Mouse (Mus musculus) liver, adult 2 months (tissue): Measurements from ENCODE around the gene Tubb4a.

Source experiments
- CTCF ChIP-seq: fragments of 200-500 bp; IDR thresholded peaks from 2 replicates; pipeline ENCODE4 v1.5.1; 2011; ENCODE audit warnings: low read depth, low read length, control low read depth
- POLR2A ChIP-seq: fragments of 200-500 bp; IDR thresholded peaks from 2 replicates; pipeline ENCODE4 v1.6.1; 2011; ENCODE audit warnings: low read length, control low read depth; ENCODE audit not compliant: insufficient read depth; ENCODE audit errors: extremely low read depth

DNA sequence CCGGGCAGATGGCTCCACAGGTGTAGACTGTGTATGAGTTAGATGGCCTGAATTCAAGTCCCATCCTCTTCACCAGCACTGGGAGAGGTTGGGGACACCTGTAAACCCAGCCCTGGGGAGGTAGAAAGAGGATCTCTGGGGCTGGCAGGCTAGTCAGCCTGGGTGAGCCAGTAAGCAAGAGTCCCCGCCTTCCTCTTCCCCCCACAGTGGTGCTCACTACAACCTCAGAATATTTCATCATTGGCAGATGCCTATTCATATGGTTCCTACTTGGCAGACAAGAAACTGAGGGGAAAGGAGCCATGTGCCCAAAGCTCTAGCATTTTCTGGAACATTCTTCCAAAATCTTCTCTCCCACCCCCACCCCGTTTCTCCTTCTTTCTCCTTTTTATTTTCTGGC, 38.8 kb downstream of the Tubb4a start:
- TF ChIP-seq CTCF: no peak
- TF ChIP-seq POLR2A: no peak
